Mouse (Mus musculus) midbrain, embryonic 13.5 days (tissue): ENCODE results near the gene Spg21. TPM values are rescaled to one million over a fixed set of nuclear protein-coding genes. Genes with fewer than 3 reads are reported as not detected.
A peak's percentile ranks its signal among the peaks of the same experiment; 100 is the strongest.

Experiments used
- ATAC-seq: fragments of 200-750 bp; cut with Nextera tagmentation; 2 replicates; pipeline ENCODE4 v1.8.0; 2017; ENCODE audit warnings: mild to moderate bottlenecking, moderate TSS enrichment, moderate library complexity
- H3K27ac ChIP-seq: fragments of 300-500 bp; sonication (generic); 2 replicates; pipeline ENCODE4 v1.5.1; 2015; ENCODE audit warnings: inconsistent platforms, mild to moderate bottlenecking, moderate library complexity
- H3K27me3 ChIP-seq: fragments of 300-500 bp; sonication (generic); 2 replicates; pipeline ENCODE4 v1.6.1; 2015; ENCODE audit warnings: mild to moderate bottlenecking, inconsistent platforms
- H3K36me3 ChIP-seq: fragments of 300-500 bp; sonication (generic); 2 replicates; pipeline ENCODE4 v1.6.1; 2015; ENCODE audit warnings: mild to moderate bottlenecking, inconsistent platforms
- H3K4me1 ChIP-seq: fragments of 300-500 bp; sonication (generic); replicated peaks from 2 replicates; pipeline ENCODE4 v1.6.1; 2015; ENCODE audit warnings: inconsistent platforms
- H3K4me2 ChIP-seq: fragments of 300-500 bp; sonication (generic); replicated peaks from 2 replicates; pipeline ENCODE4 v1.6.1; 2015; ENCODE audit warnings: moderate library complexity, mild to moderate bottlenecking, inconsistent platforms
- H3K4me3 ChIP-seq: fragments of 300-500 bp; sonication (generic); replicated peaks from 2 replicates; pipeline ENCODE4 v1.5.1; 2015; ENCODE audit warnings: mild to moderate bottlenecking, inconsistent platforms
- H3K9ac ChIP-seq: fragments of 300-500 bp; sonication (generic); replicated peaks from 2 replicates; pipeline ENCODE4 v1.6.1; 2015; ENCODE audit warnings: mild to moderate bottlenecking, inconsistent platforms
- H3K9me3 ChIP-seq: fragments of 300-500 bp; sonication (generic); 2 replicates; pipeline ENCODE4 v1.6.1; 2016; ENCODE audit warnings: mild to moderate bottlenecking, inconsistent platforms
- WGBS: fragments of 180-500 bp; shearing (Covaris S2); methylation state at CpG from one replicate; pipeline ENCODE4 v1.1.7; 2015; 5-methylcytosine and 5-hydroxymethylcytosine counted together
- polyA plus RNA-seq: library from polyadenylated mRNA; unstranded; fragments of >200 nt; fragmentation: Nextera tagmentation; extraction: Ambion mirVana; gene quantifications from 2 replicates; pipeline ENCODE4 v1.2.1, GENCODE M21; 2015

Gene Spg21
- polyA plus RNA-seq, 1 experiment from 2014 or later = 138 TPM

GRCm38 (mm10) chr9:65491476-65491875 lies 30.7 kb downstream of the Spg21 start:
- Histone ChIP-seq H3K4me3 (no peak overlapping the region), H3K36me3 (peaks cover 28% of the 10 kb centered on the region), H3K4me2 (no peak overlapping the region), H3K9ac (no peak overlapping the region), H3K9me3 (no peaks in the 10 kb centered on the region), H3K4me1 (no peaks in the 10 kb centered on the region), H3K27ac (no peak overlapping the region), H3K27me3 (no peaks in the 10 kb centered on the region)
- 95% methylated on average over 3 of the region's 3 CpGs for WGBS
- no peak for ATAC-seq

- H3K36me3 ChIP-seq = peaks cover 20% of the 10 kb centered on the region
- H3K27me3 ChIP-seq = no peaks in the 10 kb centered on the region
- H3K4me1 ChIP-seq = no peaks in the 10 kb centered on the region
- no peak for ATAC-seq
- no peak overlapping the region for H3K4me3 ChIP-seq
- no peak overlapping the region for H3K27ac ChIP-seq
- WGBS = 86% methylated on average over 2 of the region's 2 CpGs
- no peak overlapping the region for H3K4me2 ChIP-seq
- no peak overlapping the region for H3K9ac ChIP-seq
- no peaks in the 10 kb centered on the region for H3K9me3 ChIP-seq
Measured at GRCm38 (mm10) chr9:65492351-65492750, 31.6 kb downstream of the Spg21 start.

GRCm38 (mm10) chr9:65492851-65493250 lies 32.1 kb downstream of the Spg21 start:
- peaks cover 15% of the 10 kb centered on the region for H3K36me3 ChIP-seq
- no peaks in the 10 kb centered on the region for H3K4me1 ChIP-seq
- no peaks in the 10 kb centered on the region for H3K27me3 ChIP-seq
- H3K4me2 ChIP-seq = no peak overlapping the region
- H3K4me3 ChIP-seq = no peak overlapping the region
- no peaks in the 10 kb centered on the region for H3K9me3 ChIP-seq
- H3K9ac ChIP-seq = no peak overlapping the region
- H3K27ac ChIP-seq = no peak overlapping the region
- no peak for ATAC-seq
- 89% methylated on average over 4 of the region's 4 CpGs for WGBS

GRCm38 (mm10) chr9:65502146-65502545 lies 41.4 kb downstream of the Spg21 start:
- no peak for ATAC-seq
- no peaks in the 10 kb centered on the region for H3K9me3 ChIP-seq
- no peak overlapping the region for H3K4me2 ChIP-seq
- H3K4me3 ChIP-seq = no peak overlapping the region
- H3K27ac ChIP-seq = no peak overlapping the region
- no peaks in the 10 kb centered on the region for H3K36me3 ChIP-seq
- H3K4me1 ChIP-seq = no peaks in the 10 kb centered on the region
- no peak overlapping the region for H3K9ac ChIP-seq
- 63% methylated on average over 8 of the region's 8 CpGs for WGBS
- no peaks in the 10 kb centered on the region for H3K27me3 ChIP-seq

GRCm38 (mm10) chr9:65502721-65503505 lies 42.2 kb downstream of the Spg21 start:
- Histone ChIP-seq H3K27ac (no peak overlapping the region), H3K9ac (0 out of 2 replicates have a peak overlapping the region, but pooled peaks have one; percentile 23), H3K4me2 (no peak overlapping the region), H3K27me3 (no peaks in the 10 kb centered on the region), H3K4me1 (no peaks in the 10 kb centered on the region), H3K36me3 (no peaks in the 10 kb centered on the region), H3K9me3 (no peaks in the 10 kb centered on the region), H3K4me3 (no peak overlapping the region)
- 87% methylated on average over 21 of the region's 21 CpGs for WGBS
- ATAC-seq = no peak

GRCm38 (mm10) chr9:65508449-65508848 lies 47.7 kb downstream of the Spg21 start:
- Histone ChIP-seq H3K4me3 (no peak overlapping the region), H3K9ac (no peak overlapping the region), H3K4me1 (no peaks in the 10 kb centered on the region), H3K27me3 (no peaks in the 10 kb centered on the region), H3K4me2 (no peak overlapping the region), H3K9me3 (no peaks in the 10 kb centered on the region), H3K27ac (no peak overlapping the region), H3K36me3 (no peaks in the 10 kb centered on the region)
- 76% methylated on average over 7 of the region's 7 CpGs for WGBS
- ATAC-seq = no peak

- H3K9me3 ChIP-seq = no peaks in the 10 kb centered on the region
- ATAC-seq = no peak
- 88% methylated on average over 3 of the region's 3 CpGs for WGBS
- H3K9ac ChIP-seq = no peak overlapping the region
- no peaks in the 10 kb centered on the region for H3K36me3 ChIP-seq
- H3K4me2 ChIP-seq = no peak overlapping the region
- H3K4me1 ChIP-seq = peaks cover 6% of the 10 kb centered on the region; the same call in 1 of the 2 replicates
- no peak overlapping the region for H3K27ac ChIP-seq
- H3K4me3 ChIP-seq = no peak overlapping the region
- no peaks in the 10 kb centered on the region for H3K27me3 ChIP-seq
Measured at GRCm38 (mm10) chr9:65512520-65512919, 51.8 kb downstream of the Spg21 start.

GRCm38 (mm10) chr9:65514431-65514830 lies 53.7 kb downstream of the Spg21 start:
- H3K27ac ChIP-seq = no peak overlapping the region; the same call in 1 of the 2 replicates
- 67% methylated on average over 8 of the region's 8 CpGs for WGBS
- H3K27me3 ChIP-seq = no peaks in the 10 kb centered on the region
- ATAC-seq = peak; percentile 62
- H3K36me3 ChIP-seq = no peaks in the 10 kb centered on the region
- H3K9me3 ChIP-seq = no peaks in the 10 kb centered on the region
- H3K9ac ChIP-seq = no peak overlapping the region
- no peak overlapping the region for H3K4me3 ChIP-seq
- no peak overlapping the region for H3K4me2 ChIP-seq
- H3K4me1 ChIP-seq = peaks cover 6% of the 10 kb centered on the region; the same call in 1 of the 2 replicates

GRCm38 (mm10) chr9:65514851-65515261 lies 54.1 kb downstream of the Spg21 start:
- H3K27ac ChIP-seq = no peak overlapping the region; the same call in 1 of the 2 replicates
- WGBS = 71% methylated on average over 3 of the region's 3 CpGs
- H3K36me3 ChIP-seq = no peaks in the 10 kb centered on the region
- H3K4me3 ChIP-seq = no peak overlapping the region
- no peak overlapping the region for H3K4me2 ChIP-seq
- H3K9ac ChIP-seq = no peak overlapping the region
- no peaks in the 10 kb centered on the region for H3K27me3 ChIP-seq
- H3K4me1 ChIP-seq = peaks cover 8% of the 10 kb centered on the region; the same call in 1 of the 2 replicates
- no peaks in the 10 kb centered on the region for H3K9me3 ChIP-seq
- peak; percentile 41; the same call in 1 of the 2 replicates for ATAC-seq

GRCm38 (mm10) chr9:65519807-65520504 lies 59.2 kb downstream of the Spg21 start, which contains the start of gene Ankdd1a:
Gene Ankdd1a (minus strand): TSS chr9:65520193.
- no peaks in the 10 kb centered on the region for H3K36me3 ChIP-seq
- H3K9ac ChIP-seq = peak within 1 kb of the TSS; percentile 61
- no peaks in the 10 kb centered on the region for H3K9me3 ChIP-seq
- peaks cover 15% of the 10 kb centered on the region for H3K4me1 ChIP-seq
- H3K27me3 ChIP-seq = no peaks in the 10 kb centered on the region
- WGBS = 4% methylated on average over 24 of the region's 25 CpGs
- ATAC-seq = peak; percentile 84
- H3K4me3 ChIP-seq = peak within 1 kb of the TSS; percentile 37
- H3K4me2 ChIP-seq = peak within 1 kb of the TSS; percentile 62
- H3K27ac ChIP-seq = peak within 1 kb of the TSS; percentile 21

- ATAC-seq = peak; percentile 35; the same call in 1 of the 2 replicates
- Histone ChIP-seq H3K36me3 (no peaks in the 10 kb centered on the region), H3K27me3 (no peaks in the 10 kb centered on the region), H3K27ac (peak overlapping the region; percentile 21; the same call in 1 of the 2 replicates), H3K4me3 (peak overlapping the region; percentile 37), H3K4me2 (peak overlapping the region; percentile 62), H3K9ac (peak overlapping the region; percentile 61; the same call in 1 of the 2 replicates), H3K9me3 (no peaks in the 10 kb centered on the region), H3K4me1 (peaks cover 14% of the 10 kb centered on the region)
- WGBS = 16% methylated on average over 11 of the region's 11 CpGs
Measured at GRCm38 (mm10) chr9:65520505-65520876, 59.7 kb downstream of the Spg21 start.
